Mouse (Mus musculus) megakaryocyte, embryonic 14.5 days (primary cell): ENCODE results near the gene Slc26a10. TPM values are rescaled to one million over a fixed set of nuclear protein-coding genes. Genes with fewer than 3 reads are reported as not detected.

Experiments used
- H3K27me3 ChIP-seq: replicated peaks from 2 replicates; pipeline ENCODE3; 2012; ENCODE audit warnings: inconsistent platforms
- H3K36me3 ChIP-seq: replicated peaks from 2 replicates; pipeline ENCODE3; 2012; ENCODE audit warnings: low read length, inconsistent platforms, mixed read lengths
- H3K4me1 ChIP-seq: 2 replicates; pipeline ENCODE4 v1.6.1; 2012; ENCODE audit warnings: inconsistent platforms
- H3K4me3 ChIP-seq: replicated peaks from 2 replicates; pipeline ENCODE3; 2012; ENCODE audit warnings: moderate library complexity, mild to moderate bottlenecking, inconsistent platforms
- H3K9me3 ChIP-seq: 2 replicates; pipeline ENCODE4 v1.6.1; 2012; ENCODE audit warnings: inconsistent platforms
- FLI1 ChIP-seq: IDR thresholded peaks from 2 replicates; pipeline ENCODE4 v1.6.1; 2012; ENCODE audit warnings: low read length, inconsistent platforms, mixed read lengths
- GATA1 ChIP-seq: IDR thresholded peaks from 3 replicates; pipeline ENCODE4 v1.6.1; 2012; ENCODE audit warnings: mixed read lengths, low read length, inconsistent platforms, borderline replicate concordance
- polyA plus RNA-seq: library from polyadenylated mRNA; stranded (reverse); fragments of >175 nt; gene quantifications from 2 replicates; pipeline ENCODE4 v1.2.3, GENCODE M21; 2012; ENCODE audit warnings: low replicate concordance; ENCODE audit not compliant: insufficient read depth

Gene Slc26a10
- polyA plus RNA-seq, 1 experiment = 0.23 TPM

- TF ChIP-seq GATA1 = no peak
- Histone ChIP-seq H3K27me3 (peaks cover 5% of the 10 kb centered on the region), H3K9me3 (peaks cover 2% of the 10 kb centered on the region; the same call in 1 of the 2 replicates), H3K4me3 (no peak overlapping the region), H3K4me1 (peaks cover 49% of the 10 kb centered on the region), H3K36me3 (peaks cover 8% of the 10 kb centered on the region)
Measured at GRCm38 (mm10) chr10:127213704-127214421, 33.4 kb upstream of the Slc26a10 start.

- Histone ChIP-seq H3K27me3 (peaks cover 5% of the 10 kb centered on the region), H3K36me3 (peaks cover 14% of the 10 kb centered on the region), H3K4me1 (peaks cover 48% of the 10 kb centered on the region), H3K9me3 (no peaks in the 10 kb centered on the region), H3K4me3 (no peak overlapping the region)
- TF ChIP-seq GATA1 (no peak), FLI1 (no peak)
Measured at GRCm38 (mm10) chr10:127213272-127213671, 32.8 kb upstream of the Slc26a10 start.

GRCm38 (mm10) chr10:127211414-127211854 lies 31.0 kb upstream of the Slc26a10 start, which contains the start of gene Pip4k2c:
Pip4k2c (minus strand) TSS chr10:127211585.
- peaks cover 36% of the 10 kb centered on the region for H3K4me1 ChIP-seq

GRCm38 (mm10) chr10:127210961-127211405 lies 30.5 kb upstream of the Slc26a10 start:
- Histone ChIP-seq H3K27me3 (no peaks in the 10 kb centered on the region), H3K4me1 (peaks cover 39% of the 10 kb centered on the region), H3K36me3 (peaks cover 36% of the 10 kb centered on the region), H3K9me3 (no peaks in the 10 kb centered on the region), H3K4me3 (peak overlapping the region; percentile 94)
- TF ChIP-seq FLI1 = no peak
- no peak for TF ChIP-seq GATA1

More at GRCm38 (mm10) chr10:127211414-127211854, 31.0 kb upstream of the Slc26a10 start, which contains the start of gene Pip4k2c:
- TF ChIP-seq FLI1 = no peak
- TF ChIP-seq GATA1 = no peak
- Histone ChIP-seq H3K36me3 (peaks cover 31% of the 10 kb centered on the region), H3K27me3 (peaks cover 4% of the 10 kb centered on the region), H3K9me3 (no peaks in the 10 kb centered on the region), H3K4me3 (peak within 1 kb of the TSS; percentile 94)

- H3K27me3 ChIP-seq = no peaks in the 10 kb centered on the region
- H3K4me3 ChIP-seq = peak overlapping the region; percentile 94
- H3K9me3 ChIP-seq = no peaks in the 10 kb centered on the region
- TF ChIP-seq FLI1 (no peak), GATA1 (no peak)
- peaks cover 41% of the 10 kb centered on the region for H3K4me1 ChIP-seq
- H3K36me3 ChIP-seq = peaks cover 45% of the 10 kb centered on the region
Measured at GRCm38 (mm10) chr10:127209928-127210570, 29.6 kb upstream of the Slc26a10 start.

GRCm38 (mm10) chr10:127208921-127209320 lies 28.5 kb upstream of the Slc26a10 start:
- Histone ChIP-seq H3K9me3 (no peaks in the 10 kb centered on the region), H3K36me3 (peaks cover 55% of the 10 kb centered on the region), H3K27me3 (no peaks in the 10 kb centered on the region), H3K4me1 (peaks cover 44% of the 10 kb centered on the region), H3K4me3 (no peak overlapping the region)
- TF ChIP-seq GATA1 (no peak), FLI1 (no peak)

GRCm38 (mm10) chr10:127205373-127205772 lies 24.9 kb upstream of the Slc26a10 start:
- H3K4me3 ChIP-seq = peak overlapping the region; percentile 47
- TF ChIP-seq FLI1 = no peak
- H3K36me3 ChIP-seq = peaks cover 90% of the 10 kb centered on the region
- H3K27me3 ChIP-seq = no peaks in the 10 kb centered on the region
- H3K4me1 ChIP-seq = peaks cover 44% of the 10 kb centered on the region
- H3K9me3 ChIP-seq = no peaks in the 10 kb centered on the region

GRCm38 (mm10) chr10:127204589-127204988 lies 24.1 kb upstream of the Slc26a10 start:
- Histone ChIP-seq H3K4me3 (no peak overlapping the region), H3K4me1 (peaks cover 37% of the 10 kb centered on the region), H3K27me3 (no peaks in the 10 kb centered on the region), H3K36me3 (peaks cover 97% of the 10 kb centered on the region), H3K9me3 (no peaks in the 10 kb centered on the region)
- TF ChIP-seq GATA1 = no peak
- no peak for TF ChIP-seq FLI1

- Histone ChIP-seq H3K9me3 (no peaks in the 10 kb centered on the region), H3K4me3 (no peak overlapping the region), H3K36me3 (peaks cover 97% of the 10 kb centered on the region), H3K4me1 (peaks cover 32% of the 10 kb centered on the region), H3K27me3 (no peaks in the 10 kb centered on the region)
- TF ChIP-seq GATA1 (no peak), FLI1 (no peak)
Measured at GRCm38 (mm10) chr10:127203106-127203505, 22.7 kb upstream of the Slc26a10 start.

- Histone ChIP-seq H3K9me3 (no peaks in the 10 kb centered on the region), H3K4me3 (no peak overlapping the region), H3K4me1 (peaks cover 33% of the 10 kb centered on the region), H3K36me3 (peaks cover 80% of the 10 kb centered on the region), H3K27me3 (no peaks in the 10 kb centered on the region)
- TF ChIP-seq FLI1 = no peak
- no peak for TF ChIP-seq GATA1
Measured at GRCm38 (mm10) chr10:127200279-127200678, 19.8 kb upstream of the Slc26a10 start.
